Mouse (Mus musculus) urinary bladder, postnatal 14 days (tissue): ENCODE data around the gene Akr1b10.
"Not testable (repeated sequence)": the region's sequence is repeated elsewhere in the genome, so short reads cannot be mapped to it uniquely, and the experiment has no call there.

Source experiments
- DNase-seq: peaks from one replicate; pipeline ENCODE4 v3.0.0; 2021; ENCODE audit warnings: low spot score

The Akr1b10 gene

DNA sequence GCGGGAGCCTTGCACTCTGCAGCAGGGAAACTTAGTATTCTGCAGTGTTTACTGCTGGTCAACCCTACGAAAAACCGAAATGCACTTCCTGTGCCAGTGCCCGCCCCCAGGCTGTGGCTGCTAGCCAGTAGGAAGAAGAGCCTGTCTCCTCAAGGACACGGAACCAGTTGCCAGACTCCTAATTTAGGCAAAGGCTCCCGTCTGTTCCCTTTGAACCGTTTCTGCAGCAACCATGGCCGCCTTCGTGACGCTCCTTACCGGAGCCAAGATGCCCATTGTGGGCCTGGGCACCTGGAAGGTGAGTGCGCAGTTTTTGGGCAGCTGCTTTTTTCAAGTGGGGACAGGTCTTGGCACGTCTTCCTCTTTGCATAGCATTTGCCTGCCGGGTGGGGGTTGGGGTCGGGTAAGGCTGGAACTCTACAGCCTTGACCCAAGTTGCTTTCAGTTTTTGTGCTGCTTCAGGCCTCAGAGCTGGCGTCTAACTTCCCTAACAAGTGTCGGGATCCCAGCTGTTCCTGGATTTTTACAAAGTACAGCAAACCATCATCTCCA, at the start of gene Akr1b10:
Gene Akr1b10 (plus strand): TSS at position 109 of the 552 bp plus-strand sequence.
- DNase-seq, result peak; percentile 85

GRCm38 (mm10) chr6:34334673-34335072, 49.3 kb upstream of the Akr1b10 start:
- DNase-seq, result no peak

DNA sequence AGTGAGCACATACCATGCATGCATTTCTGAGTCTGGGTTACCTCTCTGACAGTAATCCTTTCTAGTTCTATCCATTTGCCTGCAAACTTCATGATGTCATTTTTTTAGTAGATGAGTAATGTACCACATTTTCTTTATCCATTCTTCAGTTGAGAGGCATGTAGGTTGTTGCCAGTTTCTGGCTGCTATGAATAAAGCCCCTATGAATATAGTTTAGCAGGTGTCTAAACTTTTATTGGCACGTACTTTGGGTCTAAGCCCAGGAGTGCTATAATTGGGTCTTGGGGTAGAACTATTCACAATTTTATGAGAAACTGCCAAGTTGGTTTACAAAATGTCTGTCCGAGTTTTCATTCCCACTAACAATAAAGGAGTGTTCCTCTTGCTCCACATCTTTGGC, 46.2 kb upstream of the Akr1b10 start:
- DNase-seq, result no peak

DNA sequence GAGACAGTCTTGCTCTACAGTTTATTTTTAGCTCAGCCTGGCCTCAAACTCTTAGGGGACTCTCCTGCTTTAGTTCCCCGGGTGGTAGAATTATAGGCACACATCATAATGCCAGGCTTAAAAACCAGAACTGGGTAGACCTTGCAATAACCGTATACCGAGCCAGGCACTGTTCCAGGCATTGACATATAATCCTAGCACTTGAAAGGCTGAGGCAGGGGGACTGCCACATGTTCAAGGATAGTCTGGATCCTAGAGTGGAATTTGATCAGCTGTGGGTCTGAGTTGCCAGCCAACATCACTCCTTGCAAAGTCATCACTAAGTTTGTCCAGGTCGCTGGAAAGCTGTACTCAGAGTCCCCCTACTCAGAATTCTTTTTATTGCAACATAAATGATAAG, 42.0 kb upstream of the Akr1b10 start:
- DNase-seq, result no peak

- no peak for DNase-seq
Observed at GRCm38 (mm10) chr6:34342476-34342875, 41.5 kb upstream of the Akr1b10 start.

DNA sequence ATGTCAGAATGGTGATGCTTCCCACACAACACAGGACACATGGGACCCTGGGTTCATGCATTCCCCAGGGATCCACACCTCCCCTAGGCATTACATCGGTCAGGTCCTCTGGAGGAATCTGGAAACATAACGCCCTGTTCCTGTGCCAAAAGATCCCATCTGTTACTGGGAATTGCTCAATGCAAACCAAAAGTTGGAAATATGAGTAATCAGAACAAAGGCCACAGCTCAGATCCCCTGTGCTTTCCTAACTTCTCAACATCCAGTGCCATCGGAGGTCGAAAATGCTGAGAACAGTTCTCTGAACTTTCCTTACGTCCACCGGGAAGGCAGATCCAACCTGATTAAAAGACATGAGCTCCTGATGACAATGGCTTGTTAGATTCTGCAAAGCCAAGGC, 40.6 kb upstream of the Akr1b10 start:
- DNase-seq, result no peak

- DNase-seq, result no peak
Observed at GRCm38 (mm10) chr6:34344135-34344850, 39.7 kb upstream of the Akr1b10 start.

DNA sequence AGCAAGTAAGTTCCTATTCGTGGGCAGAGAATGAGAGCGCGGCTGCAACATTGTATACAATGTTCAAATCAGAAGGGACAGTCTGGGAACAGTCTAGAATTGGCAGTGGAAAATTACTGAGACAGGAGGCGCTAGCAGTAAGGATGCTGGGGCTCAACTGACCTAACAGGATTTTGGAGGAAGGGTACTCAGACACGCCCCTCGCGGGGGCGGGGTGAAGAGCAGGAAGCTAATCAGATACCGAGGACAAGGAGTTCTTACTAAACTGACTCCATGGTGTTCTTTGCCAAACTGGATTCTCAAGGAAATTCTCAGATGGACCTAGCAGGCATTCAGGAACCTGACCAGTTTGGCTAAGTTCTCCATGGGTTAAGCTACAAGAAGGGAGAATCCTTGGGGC, 39.1 kb upstream of the Akr1b10 start:
- peak; percentile 78 for DNase-seq

DNA sequence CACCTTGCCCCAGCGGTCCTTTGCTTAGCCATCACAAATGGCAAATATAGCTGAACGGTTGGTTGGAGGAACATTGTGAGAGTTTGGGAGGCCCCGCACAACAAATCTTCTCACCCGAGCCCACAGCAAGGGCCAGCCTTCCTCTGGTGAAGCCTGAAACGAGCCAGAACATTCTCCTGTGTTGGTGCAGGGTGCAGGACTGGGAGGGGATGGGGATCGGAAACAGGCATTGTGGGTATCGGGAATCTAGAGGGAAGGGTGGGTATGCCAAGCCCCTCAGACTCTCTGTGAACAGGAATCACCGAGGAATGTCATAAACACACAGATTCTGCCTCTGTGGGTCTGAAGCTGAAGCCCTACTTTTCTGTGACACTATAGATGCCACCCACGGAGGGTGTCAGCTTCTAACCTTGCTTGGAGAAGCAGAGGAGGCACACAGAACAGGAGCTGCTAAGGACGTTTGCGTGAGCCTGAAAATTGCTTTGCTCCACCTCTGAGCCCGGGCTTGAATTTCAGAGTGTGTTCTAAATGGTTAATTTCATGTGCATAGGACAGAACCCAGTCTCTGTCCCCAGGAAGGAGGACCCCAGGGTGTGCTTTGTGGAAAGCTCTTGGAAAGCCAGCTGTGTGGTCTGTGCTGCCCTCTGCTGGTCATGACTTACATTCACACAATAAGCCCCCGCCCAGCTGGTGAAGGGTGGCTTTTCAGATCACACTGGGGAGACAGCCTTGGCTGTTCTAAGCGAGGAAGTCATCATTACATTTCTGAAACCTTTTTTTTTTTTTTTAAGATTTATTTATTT, 37.7 kb upstream of the Akr1b10 start:
- peak; percentile 75 for DNase-seq

GRCm38 (mm10) chr6:34350037-34350699, 33.9 kb upstream of the Akr1b10 start:
- DNase-seq, result no peak

- DNase-seq, result not testable (repeated sequence)
Observed at GRCm38 (mm10) chr6:34351481-34351880, 32.5 kb upstream of the Akr1b10 start.

GRCm38 (mm10) chr6:34352401-34352800, 31.6 kb upstream of the Akr1b10 start:
- no peak for DNase-seq

DNA sequence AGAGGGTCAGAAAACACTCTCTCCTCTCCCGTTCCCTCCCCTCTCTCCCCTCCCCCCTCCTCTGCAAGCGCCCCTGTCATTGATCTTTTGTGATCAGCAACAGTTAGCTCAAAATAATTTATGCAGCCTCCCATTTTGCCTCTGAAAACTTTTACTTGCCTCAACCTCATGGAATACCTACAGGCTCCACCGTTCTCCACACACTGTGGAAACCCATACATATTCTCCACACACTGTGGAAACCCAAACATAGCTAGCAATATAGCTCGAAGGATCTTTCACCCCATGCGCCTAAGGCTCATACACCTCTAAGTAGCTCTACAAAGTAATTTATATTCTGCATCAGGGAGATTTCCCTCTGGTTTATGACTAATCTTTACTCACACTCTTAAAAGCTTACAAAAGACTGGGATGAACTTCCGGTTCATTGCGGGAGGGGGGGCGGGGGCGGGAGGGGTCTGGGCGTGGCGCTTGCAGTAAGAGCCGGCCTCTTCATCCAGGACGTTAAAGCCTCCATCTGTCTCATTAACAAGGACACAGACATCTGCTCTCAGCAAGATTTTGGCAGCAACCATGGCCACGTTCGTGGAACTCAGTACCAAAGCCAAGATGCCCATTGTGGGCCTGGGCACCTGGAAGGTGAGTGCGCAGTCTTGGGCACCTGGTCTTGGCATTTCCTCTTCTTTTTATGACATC, 30.2 kb upstream of the Akr1b10 start, which contains the start of gene Akr1b8:
Gene Akr1b8 (plus strand): TSS at position 462 of the 696 bp plus-strand sequence.
- DNase-seq, result peak; percentile 26

GRCm38 (mm10) chr6:34354354-34355348, 29.4 kb upstream of the Akr1b10 start:
- DNase-seq, result no peak

GRCm38 (mm10) chr6:34355349-34355747, 28.7 kb upstream of the Akr1b10 start:
- DNase-seq, result no peak

DNA sequence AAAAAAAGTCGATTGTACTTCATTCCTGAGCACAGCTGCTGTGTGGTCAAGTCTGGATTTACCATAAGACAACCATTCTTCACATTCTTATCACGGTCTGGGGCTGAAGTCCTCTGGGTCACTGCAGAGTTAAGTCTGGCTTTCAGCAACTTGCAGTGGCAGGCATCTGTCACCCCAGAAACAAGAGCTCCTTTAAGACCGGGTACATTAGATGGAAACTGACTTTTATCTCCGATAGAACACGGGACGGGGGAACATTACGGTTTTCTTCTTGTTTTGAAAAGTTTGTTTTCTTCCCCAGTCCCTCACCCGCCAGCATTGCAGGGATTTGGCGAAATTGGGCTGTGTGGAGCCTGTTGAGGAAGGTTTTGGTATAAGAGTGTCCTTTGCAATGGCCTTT, 28.2 kb upstream of the Akr1b10 start:
- DNase-seq, result no peak

GRCm38 (mm10) chr6:34364217-34365136, 19.5 kb upstream of the Akr1b10 start:
- no peak for DNase-seq

DNA sequence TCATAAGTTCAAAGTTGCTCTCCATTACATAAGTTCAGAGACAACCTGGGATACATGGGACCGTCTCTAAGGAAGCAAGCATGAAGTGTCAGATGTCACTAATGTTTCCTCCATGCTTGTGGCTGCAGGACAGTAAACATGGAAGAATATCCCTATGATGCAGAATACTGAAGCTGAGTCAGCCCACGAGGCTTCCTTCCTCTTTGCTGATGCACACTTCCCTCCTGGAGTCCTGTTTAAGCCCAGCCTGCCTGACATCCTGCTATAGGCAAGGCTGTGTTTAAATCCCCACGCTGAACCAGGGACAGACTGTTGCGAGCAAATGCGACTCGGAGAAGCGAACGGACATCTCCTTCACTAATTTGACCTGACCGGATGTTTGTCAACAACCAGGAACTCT, 16.0 kb upstream of the Akr1b10 start:
- DNase-seq, result no peak

DNA sequence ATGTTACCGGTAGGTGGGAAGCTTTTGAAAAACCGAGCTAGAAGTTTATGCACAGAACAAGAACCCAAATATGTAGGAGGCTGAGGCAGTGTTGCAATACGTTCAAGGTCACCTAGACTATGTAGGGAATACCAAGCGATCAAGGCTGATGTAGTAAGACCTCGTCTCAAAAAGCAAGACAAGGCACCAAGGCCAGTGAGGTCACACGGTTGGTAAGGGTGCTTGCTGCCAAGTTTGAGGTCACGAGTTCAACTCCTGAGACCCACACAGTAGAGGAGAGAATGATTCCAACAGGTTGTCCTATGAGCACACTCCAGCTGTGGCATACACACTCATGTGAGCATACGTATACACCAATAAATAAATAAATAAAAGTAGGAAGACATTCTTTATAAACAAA, 13.9 kb upstream of the Akr1b10 start:
- DNase-seq, result no peak
